Mouse (Mus musculus) midbrain, embryonic 15.5 days (tissue): ENCODE measurements around the gene Slc9a9. TPM values are rescaled to one million over a fixed set of nuclear protein-coding genes. Genes with fewer than 3 reads are reported as not detected.
A peak's percentile ranks its signal among the peaks of the same experiment; 100 is the strongest.

Experiments
- ATAC-seq: fragments of 200-750 bp; cut with Nextera tagmentation; replicated peaks from 2 replicates; pipeline ENCODE4 v1.8.0; 2017; ENCODE audit warnings: moderate TSS enrichment
- H3K27ac ChIP-seq: fragments of 300-500 bp; sonication (generic); 2 replicates; pipeline ENCODE4 v1.5.1; 2015; ENCODE audit warnings: mild to moderate bottlenecking, inconsistent platforms
- H3K27me3 ChIP-seq: fragments of 300-500 bp; sonication (generic); replicated peaks from 2 replicates; pipeline ENCODE4 v1.6.1; 2015; ENCODE audit warnings: inconsistent platforms
- H3K36me3 ChIP-seq: fragments of 300-500 bp; sonication (generic); replicated peaks from 2 replicates; pipeline ENCODE4 v1.6.1; 2015; ENCODE audit warnings: inconsistent platforms
- H3K4me1 ChIP-seq: fragments of 300-500 bp; sonication (generic); 2 replicates; pipeline ENCODE4 v1.6.1; 2015; ENCODE audit warnings: inconsistent platforms
- H3K4me2 ChIP-seq: fragments of 300-500 bp; sonication (generic); 2 replicates; pipeline ENCODE4 v1.6.1; 2015; ENCODE audit warnings: inconsistent platforms, mild to moderate bottlenecking, moderate library complexity
- H3K4me3 ChIP-seq: fragments of 300-500 bp; sonication (generic); 2 replicates; pipeline ENCODE4 v1.5.1; 2015; ENCODE audit warnings: mild to moderate bottlenecking, inconsistent platforms
- H3K9ac ChIP-seq: fragments of 300-500 bp; sonication (generic); 2 replicates; pipeline ENCODE4 v1.6.1; 2015; ENCODE audit warnings: mild to moderate bottlenecking, inconsistent platforms
- H3K9me3 ChIP-seq: fragments of 300-500 bp; sonication (generic); 2 replicates; pipeline ENCODE4 v1.6.1; 2016; ENCODE audit warnings: inconsistent platforms
- WGBS: fragments of 180-500 bp; shearing (Covaris S2); methylation state at CpG from one replicate; pipeline ENCODE4 v1.1.7; 2015; ENCODE audit warnings: mixed read lengths; 5-methylcytosine and 5-hydroxymethylcytosine counted together
- polyA plus RNA-seq: library from polyadenylated mRNA; unstranded; fragments of >200 nt; fragmentation: Nextera tagmentation; extraction: Ambion mirVana; gene quantifications from 2 replicates; pipeline ENCODE4 v1.2.1, GENCODE M21; 2015

The Slc9a9 gene
- polyA plus RNA-seq, 1 experiment from 2014 or later = 7.3 TPM

DNA sequence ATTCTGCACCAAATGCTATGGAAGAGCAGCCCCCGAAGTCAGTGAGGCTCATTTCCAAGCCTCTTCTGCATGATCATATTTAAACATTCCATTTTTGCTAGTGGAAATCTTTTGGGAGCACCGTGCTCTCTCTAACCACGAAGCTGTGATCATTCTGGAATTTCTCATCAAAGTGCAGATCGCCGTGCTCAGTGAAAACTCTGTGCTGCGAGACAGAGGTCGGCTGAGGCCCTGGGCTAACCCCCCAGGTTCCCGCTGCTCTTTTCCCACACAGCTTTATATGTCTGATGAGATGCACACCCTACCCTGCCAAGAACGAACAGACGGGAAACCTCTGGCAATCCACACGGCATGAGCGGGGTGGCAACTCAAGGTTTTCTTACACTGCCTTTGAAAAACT, 406.1 kb downstream of the Slc9a9 start:
- no peaks in the 10 kb centered on the region for H3K36me3 ChIP-seq
- no peak overlapping the region for H3K27ac ChIP-seq
- H3K27me3 ChIP-seq = 0 out of 2 replicates have a peak, but pooled peaks cover 3% of the 10 kb centered on the region
- WGBS = 56% methylated on average over 12 of the region's 12 CpGs
- no peak overlapping the region for H3K4me3 ChIP-seq
- H3K9ac ChIP-seq = no peak overlapping the region
- no peak overlapping the region for H3K4me2 ChIP-seq
- peaks cover 13% of the 10 kb centered on the region for H3K4me1 ChIP-seq
- ATAC-seq = no peak
- no peaks in the 10 kb centered on the region for H3K9me3 ChIP-seq

- Histone ChIP-seq H3K27ac (no peak overlapping the region), H3K4me1 (peaks cover 13% of the 10 kb centered on the region), H3K9me3 (no peaks in the 10 kb centered on the region), H3K4me3 (no peak overlapping the region), H3K36me3 (no peaks in the 10 kb centered on the region), H3K27me3 (0 out of 2 replicates have a peak, but pooled peaks cover 3% of the 10 kb centered on the region), H3K9ac (no peak overlapping the region), H3K4me2 (no peak overlapping the region)
- no peak for ATAC-seq
- WGBS = 87% methylated on average over 5 of the region's 5 CpGs
These were observed 408.2 kb downstream of the Slc9a9 start for GRCm38 (mm10) chr9:95077938-95078337.

GRCm38 (mm10) chr9:95078626-95079025, 408.9 kb downstream of the Slc9a9 start:
- no peak overlapping the region for H3K27ac ChIP-seq

GRCm38 (mm10) chr9:95079951-95080350, 410.2 kb downstream of the Slc9a9 start:
- Histone ChIP-seq H3K4me1 (peaks cover 7% of the 10 kb centered on the region), H3K4me3 (no peak overlapping the region), H3K27me3 (peaks cover 3% of the 10 kb centered on the region; the same call in 1 of the 2 replicates), H3K27ac (no peak overlapping the region), H3K4me2 (no peak overlapping the region), H3K9ac (no peak overlapping the region), H3K9me3 (no peaks in the 10 kb centered on the region), H3K36me3 (no peaks in the 10 kb centered on the region)
- ATAC-seq = no peak

More at GRCm38 (mm10) chr9:95078626-95079025, 408.9 kb downstream of the Slc9a9 start:
- no peak for ATAC-seq
- no peaks in the 10 kb centered on the region for H3K9me3 ChIP-seq
- peaks cover 11% of the 10 kb centered on the region for H3K4me1 ChIP-seq
- H3K27me3 ChIP-seq = peaks cover 3% of the 10 kb centered on the region; the same call in 1 of the 2 replicates
- no peak overlapping the region for H3K4me3 ChIP-seq
- no peaks in the 10 kb centered on the region for H3K36me3 ChIP-seq
- no peak overlapping the region for H3K9ac ChIP-seq
- H3K4me2 ChIP-seq = no peak overlapping the region
- WGBS = 68% methylated on average over 3 of the region's 3 CpGs

DNA sequence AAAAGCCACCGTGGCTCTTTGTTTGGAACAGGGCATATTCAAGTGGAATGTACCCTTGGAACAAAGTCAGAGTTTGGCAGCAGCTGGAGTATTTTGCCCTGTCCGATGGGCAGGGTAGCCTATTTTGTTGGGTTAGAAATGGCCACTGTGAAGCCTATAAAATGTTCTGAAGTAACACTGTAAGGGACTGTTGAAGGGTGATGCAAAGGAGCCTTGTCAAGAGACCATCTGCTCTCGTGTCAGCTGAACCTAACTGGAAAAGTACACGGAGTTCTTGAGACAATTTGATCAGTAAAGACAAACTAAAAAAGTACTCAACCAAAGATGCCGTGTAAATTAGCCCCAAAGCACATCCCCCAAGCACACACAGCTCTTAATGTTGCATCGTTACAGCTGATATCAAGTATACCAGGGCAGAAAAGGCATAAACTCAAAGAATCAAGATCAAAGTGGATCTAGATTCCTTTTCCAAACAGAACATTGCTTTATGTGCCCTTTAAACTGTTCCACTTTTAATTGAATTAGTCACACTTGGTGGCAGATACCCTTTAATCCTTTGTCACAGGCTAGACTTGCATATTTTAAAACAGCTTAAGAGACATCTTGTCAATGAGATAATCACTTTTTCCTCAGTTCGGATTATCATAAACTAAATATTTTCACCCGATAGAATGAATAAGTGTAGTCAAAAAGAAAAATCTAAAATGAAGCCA, 416.6 kb downstream of the Slc9a9 start:
- Histone ChIP-seq H3K27me3 (no peaks in the 10 kb centered on the region; the same call in 1 of the 2 replicates), H3K36me3 (no peaks in the 10 kb centered on the region), H3K4me3 (no peak overlapping the region), H3K4me2 (no peak overlapping the region), H3K9ac (no peak overlapping the region), H3K27ac (no peak overlapping the region), H3K9me3 (no peaks in the 10 kb centered on the region), H3K4me1 (peaks cover 7% of the 10 kb centered on the region; the same call in 1 of the 2 replicates)
- 14% methylated on average over 8 of the region's 8 CpGs for WGBS
- 0 out of 2 replicates have a peak, but pooled peaks have one; percentile 31 for ATAC-seq

DNA sequence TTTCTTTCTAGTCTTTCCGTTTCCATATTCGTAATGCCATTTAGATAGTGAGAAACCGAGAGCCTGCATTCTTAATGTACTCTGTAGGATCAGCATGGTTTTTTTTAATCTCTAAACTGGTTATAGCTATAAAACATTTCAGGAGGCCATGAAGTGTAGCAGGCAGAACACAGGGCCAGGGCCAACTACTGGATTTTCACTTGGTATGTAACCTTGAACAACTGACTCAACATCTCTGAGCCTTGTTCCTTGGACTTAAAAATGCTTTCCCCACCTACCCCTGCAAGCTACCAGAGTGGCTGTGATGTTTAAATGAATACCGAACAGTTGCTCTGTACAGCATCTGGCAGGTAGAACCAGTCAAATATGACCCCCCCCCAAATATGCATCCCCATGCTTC, 418.5 kb downstream of the Slc9a9 start:
- H3K9me3 ChIP-seq = no peaks in the 10 kb centered on the region
- 94% methylated on average over 4 of the region's 4 CpGs for WGBS

GRCm38 (mm10) chr9:95089050-95089449, 419.3 kb downstream of the Slc9a9 start:
- peaks cover 7% of the 10 kb centered on the region; the same call in 1 of the 2 replicates for H3K4me1 ChIP-seq
- no peak overlapping the region for H3K4me2 ChIP-seq
- H3K27me3 ChIP-seq = no peaks in the 10 kb centered on the region; the same call in 1 of the 2 replicates
- WGBS = 18% methylated on average over 6 of the region's 6 CpGs
- H3K4me3 ChIP-seq = no peak overlapping the region
- H3K36me3 ChIP-seq = no peaks in the 10 kb centered on the region
- H3K9me3 ChIP-seq = no peaks in the 10 kb centered on the region
- 0 out of 2 replicates have a peak, but pooled peaks have one; percentile 44 for ATAC-seq
- no peak overlapping the region for H3K9ac ChIP-seq
- no peak overlapping the region for H3K27ac ChIP-seq

More for the DNA sequence above, 418.5 kb downstream of the Slc9a9 start:
- Histone ChIP-seq H3K4me2 (no peak overlapping the region), H3K9ac (no peak overlapping the region), H3K36me3 (no peaks in the 10 kb centered on the region), H3K4me1 (peaks cover 7% of the 10 kb centered on the region; the same call in 1 of the 2 replicates), H3K27ac (no peak overlapping the region), H3K27me3 (no peaks in the 10 kb centered on the region; the same call in 1 of the 2 replicates), H3K4me3 (no peak overlapping the region)
- no peak for ATAC-seq

DNA sequence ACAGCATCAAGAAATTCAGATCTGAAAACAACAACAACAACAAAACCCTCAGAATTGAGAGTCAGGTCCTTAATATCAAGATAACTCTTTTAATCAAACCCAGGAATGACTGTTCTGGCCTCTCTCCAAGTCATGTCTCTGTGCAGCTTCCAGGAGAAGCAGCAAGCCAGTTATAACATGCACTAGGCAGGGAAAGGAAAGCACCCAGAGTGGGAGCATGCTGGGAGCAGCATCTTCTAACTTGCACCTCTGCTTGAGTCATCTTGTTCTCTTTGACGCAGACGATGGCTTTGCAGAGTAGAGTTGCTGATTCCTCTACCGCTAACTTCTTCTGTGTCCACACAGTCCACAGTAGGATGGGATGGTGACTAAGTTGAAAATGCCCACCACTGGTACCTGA, 426.8 kb downstream of the Slc9a9 start:
- Histone ChIP-seq H3K4me2 (no peak overlapping the region), H3K4me3 (no peak overlapping the region), H3K9ac (no peak overlapping the region), H3K9me3 (no peaks in the 10 kb centered on the region), H3K4me1 (no peaks in the 10 kb centered on the region), H3K36me3 (no peaks in the 10 kb centered on the region), H3K27ac (no peak overlapping the region), H3K27me3 (no peaks in the 10 kb centered on the region)
- no peak for ATAC-seq
- 94% methylated on average over 3 of the region's 3 CpGs for WGBS

GRCm38 (mm10) chr9:95105768-95106167, 436.1 kb downstream of the Slc9a9 start:
- H3K9me3 ChIP-seq = no peaks in the 10 kb centered on the region
- no peak overlapping the region for H3K4me3 ChIP-seq
- no peak overlapping the region for H3K27ac ChIP-seq
- no peaks in the 10 kb centered on the region for H3K27me3 ChIP-seq
- H3K9ac ChIP-seq = no peak overlapping the region
- no peaks in the 10 kb centered on the region for H3K36me3 ChIP-seq
- no peak for ATAC-seq
- no peak overlapping the region for H3K4me2 ChIP-seq
- H3K4me1 ChIP-seq = no peaks in the 10 kb centered on the region
- 92% methylated on average over 6 of the region's 6 CpGs for WGBS

DNA sequence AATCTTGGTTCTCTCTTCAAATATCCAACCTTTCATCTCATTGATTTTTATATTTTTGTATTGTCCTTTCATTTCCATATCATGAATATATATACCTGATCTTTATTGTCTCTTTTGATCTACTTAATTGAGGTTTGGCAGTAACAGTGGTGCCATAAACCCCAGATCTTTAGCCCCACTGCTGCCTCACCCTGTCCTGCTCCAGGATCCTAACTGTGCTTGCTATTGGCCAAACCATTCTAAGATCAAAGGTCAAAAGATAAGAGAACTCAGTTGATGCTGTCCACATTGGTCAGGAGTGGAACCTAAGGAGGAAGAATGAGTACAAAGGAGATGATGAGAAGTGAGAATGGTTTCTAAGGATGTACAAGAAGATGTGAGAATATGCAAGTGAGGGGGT, 440.1 kb downstream of the Slc9a9 start:
- no peaks in the 10 kb centered on the region for H3K36me3 ChIP-seq
- ATAC-seq = no peak
- H3K4me3 ChIP-seq = no peak overlapping the region
- H3K4me2 ChIP-seq = no peak overlapping the region
- H3K9me3 ChIP-seq = no peaks in the 10 kb centered on the region
- no peaks in the 10 kb centered on the region for H3K27me3 ChIP-seq
- H3K27ac ChIP-seq = no peak overlapping the region
- H3K9ac ChIP-seq = no peak overlapping the region
- H3K4me1 ChIP-seq = no peaks in the 10 kb centered on the region

DNA sequence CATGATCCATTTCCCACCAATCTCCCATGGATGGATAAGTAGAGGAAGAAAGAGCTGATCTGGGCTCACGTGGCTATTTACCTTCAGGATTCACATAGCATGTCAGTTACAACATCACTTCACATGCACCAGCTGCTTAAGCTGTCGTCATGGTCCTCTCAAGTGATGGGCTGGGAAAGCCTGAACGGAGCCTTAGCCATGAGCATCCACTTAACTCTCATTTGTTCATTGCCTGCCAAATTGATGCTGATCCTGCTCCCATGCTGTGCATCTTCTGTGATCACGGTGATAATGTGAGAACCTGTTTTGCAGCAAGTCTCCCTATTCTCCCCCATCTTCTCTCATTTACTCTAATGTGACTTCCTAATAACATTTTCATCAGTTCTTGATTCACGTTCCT, 441.1 kb downstream of the Slc9a9 start:
- H3K27ac ChIP-seq = no peak overlapping the region
- H3K4me1 ChIP-seq = no peaks in the 10 kb centered on the region
- no peak overlapping the region for H3K4me3 ChIP-seq
- WGBS = 35% methylated on average over 5 of the region's 5 CpGs
- no peak overlapping the region for H3K4me2 ChIP-seq
- H3K36me3 ChIP-seq = no peaks in the 10 kb centered on the region
- no peak for ATAC-seq
- no peaks in the 10 kb centered on the region for H3K9me3 ChIP-seq
- no peaks in the 10 kb centered on the region for H3K27me3 ChIP-seq
- no peak overlapping the region for H3K9ac ChIP-seq

- no peak for ATAC-seq
- 89% methylated on average over 1 of the region's 1 CpGs for WGBS
- Histone ChIP-seq H3K27me3 (no peaks in the 10 kb centered on the region), H3K4me3 (no peak overlapping the region), H3K9me3 (no peaks in the 10 kb centered on the region), H3K36me3 (no peaks in the 10 kb centered on the region), H3K9ac (no peak overlapping the region), H3K4me2 (no peak overlapping the region), H3K27ac (no peak overlapping the region), H3K4me1 (no peaks in the 10 kb centered on the region)
These were observed 442.0 kb downstream of the Slc9a9 start for GRCm38 (mm10) chr9:95111732-95112131.
